Mouse (Mus musculus): ENCODE data around the gene Myo3b. TPM values are rescaled to one million over a fixed set of nuclear protein-coding genes. Genes with fewer than 3 reads are reported as not detected.

The Myo3b gene
- polyA plus RNA-seq, 1 experiment from 2014 or later = not detected

GRCm38 (mm10) chr2:70167944-70168935 lies 129.3 kb downstream of the Myo3b start:
- no peak for DNase-seq
- Histone ChIP-seq H3K4me1 (replicated peaks) (no peaks in the 10 kb centered on the region), H3K36me3 (no peaks in the 10 kb centered on the region), H3K27me3 (no peaks in the 10 kb centered on the region), H3K9me3 (replicated peaks) (no peaks in the 10 kb centered on the region), H3K4me3 (replicated peaks) (no peak overlapping the region), H3K4me2 (no peak overlapping the region), H3K9ac (no peak overlapping the region), H3K27ac (no peak overlapping the region)
- ATAC-seq (ENCODE audit: low read depth) = no peak
- WGBS (ENCODE audit: insufficient replicate concordance) = 58% methylated on average over 17 of the region's 17 CpGs

- no peak for DNase-seq
- 75% methylated on average over 5 of the region's 5 CpGs for WGBS (ENCODE audit: insufficient replicate concordance)
- Histone ChIP-seq H3K9me3 (replicated peaks) (no peaks in the 10 kb centered on the region), H3K4me3 (replicated peaks) (no peak overlapping the region), H3K9ac (no peak overlapping the region), H3K27ac (no peak overlapping the region), H3K4me1 (replicated peaks) (no peaks in the 10 kb centered on the region), H3K36me3 (no peaks in the 10 kb centered on the region), H3K4me2 (no peak overlapping the region), H3K27me3 (no peaks in the 10 kb centered on the region)
- no peak for ATAC-seq (ENCODE audit: low read depth)
Measured at GRCm38 (mm10) chr2:70170469-70170868, 131.5 kb downstream of the Myo3b start.

DNA sequence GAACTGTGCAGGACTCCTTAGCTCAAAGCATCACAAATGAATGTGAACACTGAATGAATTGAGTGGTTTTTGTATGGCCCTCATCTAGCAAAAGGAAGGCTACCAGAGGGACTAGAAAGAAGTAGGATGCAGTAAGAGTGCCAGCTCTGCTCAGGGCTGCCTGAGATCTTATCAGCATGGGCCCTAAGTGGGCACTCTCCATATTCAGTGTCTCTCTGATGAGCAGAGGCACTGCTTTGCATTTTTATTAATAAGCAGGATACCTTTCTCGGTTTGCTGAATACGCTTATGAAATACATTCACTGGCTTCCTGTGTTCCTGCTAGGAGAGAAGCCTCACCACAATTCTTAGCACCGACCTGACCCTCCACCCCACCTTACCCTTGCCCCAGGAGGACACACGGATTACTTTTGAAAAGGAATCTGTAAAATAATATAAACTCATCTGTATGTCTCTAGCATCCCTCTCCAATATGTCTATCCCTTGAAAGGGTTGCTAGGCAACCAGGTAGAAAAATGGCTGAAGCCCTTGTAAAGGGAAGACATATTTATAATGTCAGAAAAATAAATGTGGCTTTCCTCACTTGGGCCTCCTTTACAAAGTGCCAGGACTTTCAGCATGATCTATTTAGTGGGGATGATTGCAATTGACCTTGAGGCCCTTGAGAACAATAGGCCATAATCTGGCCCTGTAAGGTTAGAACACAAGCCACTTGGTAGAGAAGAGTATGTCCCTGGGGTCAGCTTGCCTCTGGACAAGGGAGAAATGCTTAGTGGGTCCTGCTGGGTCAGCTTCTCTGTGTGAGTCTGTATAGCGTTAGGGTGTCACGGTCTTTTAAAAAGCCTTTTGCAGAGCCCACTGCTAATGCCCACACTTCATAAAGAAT lies 138.1 kb downstream of the Myo3b start:
- no peak overlapping the region for H3K27ac ChIP-seq
- no peaks in the 10 kb centered on the region for H3K9me3 ChIP-seq (replicated peaks)
- no peaks in the 10 kb centered on the region for H3K27me3 ChIP-seq
- H3K4me1 ChIP-seq (replicated peaks) = no peaks in the 10 kb centered on the region
- no peak for DNase-seq
- no peak overlapping the region for H3K9ac ChIP-seq
- H3K36me3 ChIP-seq = no peaks in the 10 kb centered on the region
- 60% methylated on average over 6 of the region's 6 CpGs for WGBS (ENCODE audit: insufficient replicate concordance)
- no peak for ATAC-seq (ENCODE audit: low read depth)
- H3K4me2 ChIP-seq = no peak overlapping the region
- H3K4me3 ChIP-seq (replicated peaks) = no peak overlapping the region

DNA sequence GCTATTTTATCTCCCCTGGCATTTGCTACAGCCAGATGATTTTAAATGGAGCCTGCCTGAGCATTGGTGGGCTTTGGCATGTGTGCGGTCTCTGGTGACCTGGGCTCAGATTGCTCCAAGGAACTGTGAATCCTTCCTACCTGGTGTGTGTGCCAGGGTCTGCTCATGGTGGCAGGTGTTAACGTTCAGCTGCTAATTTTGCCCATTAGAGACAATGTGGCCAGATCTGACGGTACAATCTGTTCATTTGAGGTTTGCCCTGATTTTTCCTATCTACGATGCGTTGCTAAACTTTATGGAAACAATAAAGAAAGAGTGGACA lies 138.7 kb downstream of the Myo3b start:
- ATAC-seq (ENCODE audit: low read depth) (no peak), DNase-seq (no peak)
- H3K4me3 ChIP-seq (replicated peaks) = no peak overlapping the region
- 68% methylated on average over 5 of the region's 5 CpGs for WGBS (ENCODE audit: insufficient replicate concordance)
- no peaks in the 10 kb centered on the region for H3K4me1 ChIP-seq (replicated peaks)
- no peak overlapping the region for H3K27ac ChIP-seq
- H3K36me3 ChIP-seq = no peaks in the 10 kb centered on the region
- no peak overlapping the region for H3K4me2 ChIP-seq
- H3K27me3 ChIP-seq = no peaks in the 10 kb centered on the region
- no peaks in the 10 kb centered on the region for H3K9me3 ChIP-seq (replicated peaks)
- no peak overlapping the region for H3K9ac ChIP-seq

DNA sequence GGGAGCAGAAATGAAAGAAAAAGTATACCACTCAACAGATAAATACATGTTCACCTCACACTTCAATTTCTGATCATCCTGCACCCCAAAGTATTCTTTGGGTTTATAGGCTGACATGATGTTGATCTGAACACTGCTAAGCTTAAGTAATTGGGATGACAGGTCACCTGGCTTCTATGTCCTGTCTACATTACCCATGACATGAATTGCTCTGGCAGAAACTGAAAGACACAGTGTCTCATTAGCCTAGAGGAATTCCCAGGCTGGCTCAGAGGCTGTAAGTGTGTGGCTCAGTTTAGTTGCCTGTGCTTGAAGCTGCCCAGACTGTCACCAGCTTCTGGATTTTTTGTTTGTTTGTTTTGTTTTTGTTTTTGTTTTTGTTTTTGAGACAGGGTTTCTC lies 139.3 kb downstream of the Myo3b start:
- Histone ChIP-seq H3K36me3 (no peaks in the 10 kb centered on the region), H3K4me3 (replicated peaks) (no peak overlapping the region), H3K9me3 (replicated peaks) (no peaks in the 10 kb centered on the region), H3K4me2 (no peak overlapping the region), H3K9ac (no peak overlapping the region), H3K4me1 (replicated peaks) (no peaks in the 10 kb centered on the region), H3K27ac (no peak overlapping the region), H3K27me3 (no peaks in the 10 kb centered on the region)
- DNase-seq = no peak
- no peak for ATAC-seq (ENCODE audit: low read depth)

DNA sequence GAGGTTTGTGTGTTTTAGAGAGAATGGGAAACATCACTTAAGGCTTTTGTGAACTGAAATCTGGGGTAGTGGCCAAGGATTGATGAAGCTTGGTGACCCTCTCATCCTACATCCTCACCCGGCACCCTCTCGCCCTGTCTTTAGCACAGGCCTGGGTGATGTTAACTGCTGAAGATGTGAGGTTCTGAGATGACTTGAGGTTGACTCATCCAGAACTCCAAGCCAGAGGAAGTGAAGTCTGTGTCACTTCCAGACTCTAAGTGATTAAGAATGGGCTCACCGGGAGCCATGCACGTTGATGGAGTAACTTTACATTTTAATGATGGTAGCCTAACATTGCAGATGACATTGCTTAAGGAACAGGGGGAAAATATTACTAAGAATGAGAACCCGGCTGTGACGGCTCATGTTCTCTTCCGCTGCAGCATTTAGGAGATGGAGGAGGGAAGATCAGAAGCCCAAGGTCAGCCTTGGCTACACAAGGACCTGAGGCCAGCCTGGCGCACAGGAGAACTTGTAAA lies 143.3 kb downstream of the Myo3b start:
- Histone ChIP-seq H3K36me3 (no peaks in the 10 kb centered on the region), H3K4me2 (no peak overlapping the region), H3K4me1 (replicated peaks) (no peaks in the 10 kb centered on the region), H3K4me3 (replicated peaks) (no peak overlapping the region), H3K27ac (no peak overlapping the region), H3K9me3 (replicated peaks) (no peaks in the 10 kb centered on the region), H3K27me3 (no peaks in the 10 kb centered on the region), H3K9ac (no peak overlapping the region)
- ATAC-seq (ENCODE audit: low read depth) (no peak), DNase-seq (no peak)
- 79% methylated on average over 8 of the region's 8 CpGs for WGBS (ENCODE audit: insufficient replicate concordance)

- H3K27ac ChIP-seq = no peak overlapping the region
Measured at GRCm38 (mm10) chr2:70187040-70187439, 148.1 kb downstream of the Myo3b start.

DNA sequence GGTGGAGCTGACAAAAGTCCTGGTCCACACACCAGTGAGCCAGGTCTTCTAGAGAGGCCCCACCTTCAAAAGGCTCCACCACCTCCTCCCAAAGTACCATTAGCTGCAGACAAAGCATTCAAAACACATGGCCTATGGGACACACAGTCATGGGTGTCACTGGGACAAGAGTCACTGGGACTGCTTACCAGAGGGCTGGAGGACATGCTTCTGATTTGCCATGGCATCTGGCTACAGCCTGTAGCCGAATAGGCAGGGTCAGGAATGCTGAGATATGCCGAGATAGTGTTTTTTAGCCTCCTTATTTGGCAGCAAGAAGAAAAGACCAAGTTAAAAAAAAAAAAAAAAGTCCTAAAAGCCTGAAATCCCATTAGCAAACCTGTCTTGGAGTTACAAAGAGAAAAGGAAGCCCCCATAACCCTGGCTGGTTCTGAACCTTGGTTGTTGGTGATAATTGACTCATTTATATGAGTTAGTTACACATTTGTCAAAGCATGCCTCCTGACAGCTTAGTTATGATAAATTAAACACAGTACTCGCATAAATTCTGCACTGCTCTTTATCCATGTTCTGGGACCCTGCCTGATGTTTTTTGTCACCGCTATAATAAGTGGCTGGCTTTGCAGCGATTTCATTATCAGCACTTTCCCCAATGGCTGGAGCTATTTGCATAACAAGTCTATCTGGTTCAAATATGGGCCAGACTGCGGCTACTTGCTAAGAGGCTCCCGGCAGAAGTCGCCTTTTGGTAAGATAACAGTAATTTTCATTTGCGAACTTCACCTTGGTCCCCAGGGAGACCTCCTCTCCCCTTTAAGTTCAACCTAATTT lies 156.7 kb downstream of the Myo3b start:
- ATAC-seq (ENCODE audit: low read depth) (no peak), DNase-seq (no peak)
- 0 out of 2 replicates have a peak, but pooled peaks cover 3% of the 10 kb centered on the region for H3K9me3 ChIP-seq (replicated peaks)
- WGBS (ENCODE audit: insufficient replicate concordance) = 54% methylated on average over 9 of the region's 9 CpGs
- no peaks in the 10 kb centered on the region for H3K27me3 ChIP-seq
- H3K4me1 ChIP-seq (replicated peaks) = no peaks in the 10 kb centered on the region
- no peaks in the 10 kb centered on the region for H3K36me3 ChIP-seq
- no peak overlapping the region for H3K4me3 ChIP-seq (replicated peaks)
- no peak overlapping the region for H3K9ac ChIP-seq
- H3K27ac ChIP-seq = no peak overlapping the region
- H3K4me2 ChIP-seq = no peak overlapping the region

More at GRCm38 (mm10) chr2:70187040-70187439, 148.1 kb downstream of the Myo3b start:
- ATAC-seq (ENCODE audit: low read depth) = no peak
- Histone ChIP-seq H3K9ac (no peak overlapping the region), H3K9me3 (replicated peaks) (no peaks in the 10 kb centered on the region), H3K4me2 (no peak overlapping the region), H3K4me1 (replicated peaks) (no peaks in the 10 kb centered on the region), H3K27me3 (no peaks in the 10 kb centered on the region), H3K36me3 (no peaks in the 10 kb centered on the region), H3K4me3 (replicated peaks) (no peak overlapping the region)
- DNase-seq = no peak
- 48% methylated on average over 6 of the region's 6 CpGs for WGBS (ENCODE audit: insufficient replicate concordance)

DNA sequence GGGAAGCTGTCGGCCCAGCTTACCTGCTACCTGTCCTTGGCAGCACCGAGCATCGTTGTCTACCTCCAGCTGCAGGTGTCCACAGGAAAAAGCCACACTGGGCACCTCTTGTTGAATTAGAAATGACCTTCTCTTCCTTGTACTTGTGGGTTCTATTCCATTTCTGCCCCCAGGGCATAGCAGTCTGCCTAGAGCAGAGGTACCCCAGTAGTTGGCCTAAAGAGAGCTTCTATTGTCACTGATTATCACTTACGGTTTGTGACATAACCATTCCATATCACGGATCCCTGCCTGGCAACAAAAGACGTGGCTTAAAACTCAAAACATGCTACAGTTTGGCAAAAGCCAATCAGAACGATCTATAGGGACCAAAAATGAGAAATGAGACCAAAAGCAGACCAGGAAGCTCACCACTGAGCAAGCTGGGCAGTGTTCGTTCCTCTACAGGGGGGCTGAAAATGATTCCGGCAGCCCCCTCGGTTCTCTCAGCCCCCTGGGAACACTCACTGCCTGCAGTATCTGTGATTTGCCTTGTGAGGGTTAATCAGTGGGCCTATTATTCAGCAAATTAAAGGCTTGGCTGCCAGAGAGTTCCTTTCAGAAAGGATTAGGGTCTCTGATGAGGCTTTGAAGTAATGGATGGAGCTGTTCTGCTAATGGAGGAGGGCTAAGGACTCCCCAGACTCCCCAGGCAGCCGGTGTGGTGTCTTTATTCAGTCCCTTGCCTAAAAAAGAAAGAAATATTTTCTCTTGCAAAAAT lies 163.1 kb downstream of the Myo3b start:
- no peaks in the 10 kb centered on the region for H3K27me3 ChIP-seq
- H3K4me2 ChIP-seq = no peak overlapping the region
- 38% methylated on average over 11 of the region's 11 CpGs for WGBS (ENCODE audit: insufficient replicate concordance)
- H3K4me3 ChIP-seq (replicated peaks) = no peak overlapping the region
- H3K27ac ChIP-seq = no peak overlapping the region
- H3K9ac ChIP-seq = no peak overlapping the region
- H3K4me1 ChIP-seq (replicated peaks) = no peaks in the 10 kb centered on the region
- DNase-seq (no peak), ATAC-seq (ENCODE audit: low read depth) (no peak)
- no peaks in the 10 kb centered on the region for H3K36me3 ChIP-seq
- no peaks in the 10 kb centered on the region for H3K9me3 ChIP-seq (replicated peaks)

DNA sequence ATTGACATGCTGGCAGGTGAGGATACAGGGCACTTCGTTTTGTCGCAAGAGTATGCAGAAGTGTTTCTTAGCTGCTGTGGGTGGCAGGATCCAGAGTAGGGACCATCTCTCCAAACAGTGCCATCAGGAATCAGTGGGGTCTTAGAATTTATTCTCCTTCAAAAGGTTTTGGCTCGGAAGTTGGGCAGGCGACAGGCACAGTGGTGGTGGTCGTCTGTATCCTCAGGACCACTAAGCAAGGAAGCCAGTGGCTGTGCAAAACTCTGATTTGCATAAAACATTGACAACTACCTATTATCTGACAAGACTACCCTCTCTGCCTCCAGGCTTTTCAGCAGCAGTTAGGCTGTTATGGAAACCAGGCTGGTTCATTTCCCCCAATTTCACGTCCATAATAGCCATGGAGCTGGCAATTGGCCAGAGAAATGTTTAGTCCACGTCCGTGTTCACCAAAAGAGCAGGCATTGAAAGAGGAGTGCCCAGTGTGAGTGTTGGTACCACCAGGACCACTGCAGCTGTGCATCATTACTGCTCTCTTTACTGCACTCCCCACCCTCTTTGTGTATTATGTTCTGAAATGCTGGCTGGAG lies 163.7 kb downstream of the Myo3b start:
- Histone ChIP-seq H3K27ac (no peak overlapping the region), H3K4me3 (replicated peaks) (no peak overlapping the region), H3K9ac (no peak overlapping the region), H3K4me1 (replicated peaks) (no peaks in the 10 kb centered on the region), H3K36me3 (no peaks in the 10 kb centered on the region), H3K4me2 (no peak overlapping the region), H3K27me3 (no peaks in the 10 kb centered on the region), H3K9me3 (replicated peaks) (no peaks in the 10 kb centered on the region)
- no peak for DNase-seq
- ATAC-seq (ENCODE audit: low read depth) = no peak
- 38% methylated on average over 8 of the region's 8 CpGs for WGBS (ENCODE audit: insufficient replicate concordance)

All from liver, embryonic 13.5 days (tissue).